Mouse (Mus musculus) E14TG2a.4 (cell line): ENCODE measurements around the gene Specc1.

ENCODE experiments used
- CTCF ChIP-seq: conservative IDR thresholded peaks from 2 replicates; pipeline ENCODE4 v1.5.1; 2014; ENCODE audit warnings: low read length
- NANOG ChIP-seq: IDR thresholded peaks from 2 replicates; pipeline ENCODE4 v1.6.1; 2014; ENCODE audit warnings: borderline replicate concordance, low read length, mixed read lengths

DNA sequence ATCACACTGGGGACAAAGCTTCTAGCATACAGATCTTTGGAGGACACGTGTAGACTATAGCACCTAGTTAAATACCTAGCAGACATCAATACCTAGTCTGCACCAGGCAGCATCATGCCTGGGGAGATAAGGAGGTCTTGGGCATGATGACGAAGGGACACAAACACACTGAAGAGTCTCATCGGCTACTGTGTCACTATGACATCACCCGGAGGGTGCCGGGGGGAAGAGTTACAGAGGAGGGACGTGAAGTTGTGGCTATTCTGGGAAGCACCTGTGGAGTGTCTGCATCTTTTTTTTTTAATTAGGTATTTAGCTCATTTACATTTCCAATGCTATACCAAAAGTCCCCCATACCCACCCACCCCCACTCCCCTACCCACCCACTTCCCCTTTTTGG, 55.5 kb downstream of the Specc1 start:
- no peak for TF ChIP-seq CTCF
- no peak for TF ChIP-seq NANOG
